Mouse (Mus musculus): ENCODE results near the gene Zfp90. TPM values are rescaled to one million over a fixed set of nuclear protein-coding genes. Genes with fewer than 3 reads are reported as not detected.

The Zfp90 gene
- 7.2 TPM in 2 replicates for polyA plus RNA-seq (2021; fragmentation: Nextera tagmentation)
- long read RNA-seq, experiment 1, transcript Zfp90-206 (4 exons, 3,447 nt), result major isoform, 6 of 23 reads
- long read RNA-seq, experiment 1, transcript Zfp90-201 (4 exons, 2,632 nt), result minor isoform, 5 of 23 reads
- long read RNA-seq, experiment 1, partial matches to known transcripts, result 3 of 23 reads
- long read RNA-seq, experiment 1, other reads (novel, unspliced or antisense), result 6 of 23 reads
- long read RNA-seq, experiment 2, transcript Zfp90-201 (4 exons, 2,632 nt), result minor isoform, 18 of 72 reads
- long read RNA-seq, experiment 2, transcript Zfp90-206 (4 exons, 3,447 nt), result major isoform, 29 of 72 reads
- long read RNA-seq, experiment 2, transcript Zfp90-203 (4 exons, 2,685 nt), result minor isoform, 12 of 72 reads
- long read RNA-seq, experiment 2, partial matches to known transcripts, result 1 of 72 reads
- long read RNA-seq, experiment 2, other reads (novel, unspliced or antisense), result 12 of 72 reads

DNA sequence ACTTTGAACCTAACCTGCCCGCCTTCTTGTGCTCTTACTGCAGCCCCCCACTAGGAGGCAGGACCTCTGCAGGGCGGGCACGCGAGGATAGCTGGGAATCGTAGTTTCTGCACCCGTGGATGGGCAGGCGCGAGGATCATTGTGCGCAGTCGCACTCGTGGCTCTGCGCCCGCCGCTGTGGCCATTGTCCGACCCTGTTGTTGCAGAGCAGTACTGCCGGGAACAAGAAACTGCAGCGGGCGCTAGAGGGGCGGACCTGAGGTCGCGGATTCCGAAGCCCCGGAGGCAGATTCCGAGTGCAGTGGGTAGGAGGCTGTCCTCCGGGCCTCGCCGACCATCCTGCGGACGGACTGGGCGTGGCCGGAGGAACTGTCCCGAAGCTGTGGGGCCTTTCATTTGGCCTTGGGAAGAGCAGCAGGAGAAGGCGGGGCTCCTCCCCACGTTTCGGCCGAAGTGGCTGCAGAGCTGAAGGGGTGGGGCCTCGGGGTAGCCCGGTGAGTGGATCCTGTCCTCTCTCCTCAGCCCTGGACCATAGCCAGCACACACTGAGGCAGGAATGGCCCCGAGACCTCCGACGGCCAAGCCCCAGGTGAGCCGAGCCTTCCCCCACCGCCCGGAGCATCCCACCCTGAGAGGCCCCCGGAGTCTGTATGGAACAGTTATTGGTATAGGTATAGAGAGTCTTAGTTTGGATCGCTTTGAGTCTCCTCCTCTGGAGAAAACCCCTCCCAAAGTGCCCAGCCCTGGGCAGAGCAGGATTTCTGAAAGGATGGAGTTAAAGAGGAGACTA, at the start of gene Zfp90:
Gene Zfp90 (plus strand): TSS at position 146 of the 790 bp plus-strand sequence.

Other genes starting within 250 kb of the Zfp90 start
- gene Slc7a6, start 246.5 kb upstream of the Zfp90 start, polyA plus RNA-seq (2021; fragmentation: Nextera tagmentation), result 18.8 and 22.9 TPM in 2 replicates
- 7.5 and 7.6 TPM in 2 replicates for gene Slc7a6os, start 204.4 kb upstream of the Zfp90 start, polyA plus RNA-seq (2021; fragmentation: Nextera tagmentation)
- 32.4 and 37.9 TPM in 2 replicates for gene Prmt7, start 204.4 kb upstream of the Zfp90 start, polyA plus RNA-seq (2021; fragmentation: Nextera tagmentation)
- 29.6 and 35.3 TPM in 2 replicates for gene Smpd3, start 77.3 kb upstream of the Zfp90 start, polyA plus RNA-seq (2021; fragmentation: Nextera tagmentation)
- not detected in 2 replicates for gene 6030452D12Rik, start 85.2 kb downstream of the Zfp90 start, polyA plus RNA-seq (2021; fragmentation: Nextera tagmentation)
- gene Cdh3, start 95.6 kb downstream of the Zfp90 start, polyA plus RNA-seq (2021; fragmentation: Nextera tagmentation), result 0.05 and 0.72 TPM in 2 replicates
- 9.7 and 12.7 TPM in 2 replicates for gene Gm10073, start 158.1 kb downstream of the Zfp90 start, polyA plus RNA-seq (2021; fragmentation: Nextera tagmentation)
- gene Cdh1, start 188.0 kb downstream of the Zfp90 start, polyA plus RNA-seq (2021; fragmentation: Nextera tagmentation), result 0.15 and 0.31 TPM in 2 replicates

Measured in layer of hippocampus, adult 6 months (tissue).